Comparison of ENCODE assay signal across 8 mouse cellular contexts in genomic region chr2:64097937-64098617, GRCm38 (mm10). TPM values are rescaled to one million over a fixed set of nuclear protein-coding genes. Genes with fewer than 3 reads are reported as not detected.
DNase-seq lines count a peak whose midpoint lies in the region; ATAC-seq and TF ChIP-seq lines count a peak whose summit lies in the region.

Gene Fign, minus strand, starts transcription at chr2:64098038.

- H3K4me1 ChIP-seq in forebrain, embryonic 16.5 days (replicated peaks; ENCODE audit: control insufficient read depth, insufficient read depth, low read length), result peaks cover 14% of the 10 kb centered on the region
- no peaks in the 10 kb centered on the region for H3K4me1 ChIP-seq in liver, embryonic 15.5 days (replicated peaks)
- peaks cover 6% of the 10 kb centered on the region for H3K4me1 ChIP-seq in olfactory bulb, adult 2 months (ENCODE audit: control insufficient read depth, insufficient read depth, low read length)

- no peak for TF ChIP-seq CTCF in olfactory bulb, adult 2 months (IDR thresholded peaks at IDR 0.05; ENCODE audit: insufficient read depth, low read depth, low read length)

- H3K27ac ChIP-seq in forebrain, embryonic 16.5 days (ENCODE audit: low read length), result peak within 1 kb of the TSS; percentile 84
- H3K27ac ChIP-seq in liver, embryonic 15.5 days (replicated peaks), result peak within 1 kb of the TSS; percentile 68
- no peak within 1 kb of the TSS for H3K27ac ChIP-seq in olfactory bulb, adult 2 months (ENCODE audit: insufficient read depth, low read depth, low read length)

- H3K36me3 ChIP-seq in forebrain, embryonic 16.5 days (ENCODE audit: control insufficient read depth, insufficient read depth), result no peaks in the 10 kb centered on the region
- H3K36me3 ChIP-seq in liver, embryonic 15.5 days (replicated peaks), result no peaks in the 10 kb centered on the region

- WGBS in forebrain, embryonic 16.5 days, result under 1% methylated on average over 43 of the region's 85 CpGs
- 1% methylated on average over 65 of the region's 85 CpGs for WGBS in liver, embryonic 15.5 days (ENCODE audit: insufficient replicate concordance)
- WGBS in olfactory bulb, adult 2 months, result under 1% methylated on average over 67 of the region's 85 CpGs

- peak within 1 kb of the TSS; percentile 92 for H3K4me2 ChIP-seq in forebrain, embryonic 16.5 days (ENCODE audit: low read length)
- peak within 1 kb of the TSS; percentile 49 for H3K4me2 ChIP-seq in liver, embryonic 15.5 days

- TF ChIP-seq POLR2A in olfactory bulb, adult 2 months (IDR thresholded peaks at IDR 0.05; ENCODE audit: insufficient read depth, low read depth, low read length), result no peak

- peaks cover 6% of the 10 kb centered on the region; the same call in 1 of the 2 replicates for H3K27me3 ChIP-seq in forebrain, embryonic 16.5 days (replicated peaks; ENCODE audit: control insufficient read depth, insufficient read depth, low read length)
- H3K27me3 ChIP-seq in liver, embryonic 15.5 days, result peaks cover 31% of the 10 kb centered on the region

- intact Hi-C loops in heart, postnatal 10 days (cut with DNase I), result loop anchor here (2.0 to 5.0 kb wide), 3 partner anchors 27 to 396 kb away; no protein-coding TSS in a partner anchor

- peak within 1 kb of the TSS; percentile 83 for H3K9ac ChIP-seq in forebrain, embryonic 16.5 days (replicated peaks; ENCODE audit: low read depth, low read length)
- H3K9ac ChIP-seq in liver, embryonic 15.5 days, result peak within 1 kb of the TSS; percentile 43

- peak; percentile 73 for ATAC-seq in forebrain, embryonic 16.5 days
- ATAC-seq in liver, embryonic 15.5 days (ENCODE audit: insufficient read depth), result peak; percentile 76

- H3K4me3 ChIP-seq in forebrain, embryonic 16.5 days (replicated peaks; ENCODE audit: low read length), result peak within 1 kb of the TSS; percentile 78
- H3K4me3 ChIP-seq in liver, embryonic 15.5 days (replicated peaks), result peak within 1 kb of the TSS; percentile 55
- H3K4me3 ChIP-seq in olfactory bulb, adult 2 months (ENCODE audit: insufficient read depth, low read depth, low read length), result peak within 1 kb of the TSS; percentile 64

- H3K9me3 ChIP-seq in forebrain, embryonic 16.5 days (ENCODE audit: control insufficient read depth, low read length), result no peaks in the 10 kb centered on the region
- H3K9me3 ChIP-seq in liver, embryonic 15.5 days (replicated peaks), result no peaks in the 10 kb centered on the region

- DNase-seq in ES-CJ7 (ENCODE audit: low read depth, low spot score), result peak; percentile 81
- DNase-seq in cerebellum, adult 18-20 months, result peak; percentile 18 to 44
- DNase-seq in heart, postnatal 10 days, result peak; percentile 88 to 89
- DNase-seq in kidney, postnatal 4 days, result peak; percentile 88 to 93
- peak; percentile 59 for DNase-seq in urinary bladder, postnatal 25 days (ENCODE audit: low spot score)

RNA-seq across cellular contexts. Expression of gene Fign, which starts in this region (rescaled TPM):
- polyA plus RNA-seq in forebrain, embryonic 16.5 days (2015; fragmentation: Nextera tagmentation; extraction: Ambion mirVana), result 4.0 and 8.3 TPM in 2 replicates
- total RNA-seq in heart, postnatal 10 days (2021), result 10 to 100 TPM in 1 of 2 experiments, 1 to 10 TPM in 1; 7.9 to 12.4 TPM
- 2.2 and 2.8 TPM in 2 replicates for polyA plus RNA-seq in liver, embryonic 15.5 days (2015; fragmentation: Nextera tagmentation; extraction: Ambion mirVana)
- polyA plus RNA-seq in olfactory bulb, adult 2 months (2012; ENCODE audit: insufficient read depth, insufficient read length, low replicate concordance, missing spikeins), result not detected in 2 replicates

Comparison
In these comparisons a context has a peak if more than half of its experiments do, and no peak if none do; other contexts are left out.
1. DNase-seq: peak in every context shown above with its lines; median percentile 90 in kidney, postnatal 4 days; 88 in heart, postnatal 10 days; 81 in ES-CJ7; 59 in urinary bladder, postnatal 25 days; 31 in cerebellum, adult 18-20 months.